Mouse (Mus musculus): ENCODE measurements around the gene Ednra. TPM values are rescaled to one million over a fixed set of nuclear protein-coding genes. Genes with fewer than 3 reads are reported as not detected.
"Not testable (repeated sequence)": the region's sequence is repeated elsewhere in the genome, so short reads cannot be mapped to it uniquely, and the experiment has no call there.

Ednra gene
- total RNA-seq, 2 experiments from 2014 or later = not detected

GRCm38 (mm10) chr8:77723534-77724045 is 674 bp downstream of the Ednra start:
- ATAC-seq (replicated peaks; ENCODE audit: low FRiP score, low TSS enrichment, poor library complexity, severe bottlenecking) = no peak

GRCm38 (mm10) chr8:77723018-77723417 is 1.2 kb downstream of the Ednra start:
- no peak for ATAC-seq (replicated peaks; ENCODE audit: low FRiP score, low TSS enrichment, poor library complexity, severe bottlenecking)

GRCm38 (mm10) chr8:77718933-77719332 is 5.3 kb downstream of the Ednra start:
- no peak for ATAC-seq (replicated peaks; ENCODE audit: low FRiP score, low TSS enrichment, poor library complexity, severe bottlenecking)

DNA sequence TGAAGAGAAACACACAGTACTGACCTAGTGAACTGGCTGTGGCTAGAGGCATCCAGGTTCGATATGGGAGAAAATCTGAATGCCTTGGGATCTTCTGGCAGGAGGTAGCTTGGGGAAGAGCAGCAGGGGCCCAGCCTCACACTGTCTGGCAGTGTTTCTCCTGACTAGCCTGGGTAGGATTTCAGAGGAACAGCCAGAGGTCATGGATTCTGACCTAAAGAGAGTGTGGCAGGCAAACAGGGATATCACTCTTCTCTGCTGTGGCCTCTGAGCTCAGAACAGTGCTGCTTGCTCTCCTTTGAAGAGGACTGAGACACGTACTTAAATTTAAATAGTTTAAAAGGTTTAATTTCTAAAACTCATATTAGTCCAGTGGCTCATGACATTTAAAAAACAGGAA is 7.2 kb downstream of the Ednra start:
- ATAC-seq (replicated peaks; ENCODE audit: low FRiP score, low TSS enrichment, poor library complexity, severe bottlenecking) = no peak

DNA sequence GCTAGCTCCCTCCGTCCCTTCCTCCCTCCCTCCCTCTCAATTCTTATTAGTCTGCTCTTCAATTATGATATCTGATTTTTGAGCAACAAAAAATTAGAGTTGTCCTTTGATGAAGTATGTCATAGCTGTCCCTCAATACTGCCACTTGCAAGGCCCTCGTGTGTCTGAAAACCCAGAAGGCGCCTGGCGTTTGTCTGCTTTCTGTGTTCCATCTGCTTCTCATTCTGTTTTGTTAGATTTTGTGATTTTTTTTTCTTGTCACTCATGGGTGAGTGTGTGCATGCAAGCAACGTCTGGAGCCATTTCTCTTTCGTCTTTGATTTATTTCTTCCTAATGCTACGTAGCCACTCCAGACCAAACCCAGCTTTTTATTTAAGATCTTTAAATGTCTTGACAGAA is 9.8 kb downstream of the Ednra start:
- ATAC-seq (replicated peaks; ENCODE audit: low FRiP score, low TSS enrichment, poor library complexity, severe bottlenecking) = no peak

GRCm38 (mm10) chr8:77713688-77714087 is 10.6 kb downstream of the Ednra start:
- no peak for ATAC-seq (replicated peaks; ENCODE audit: low FRiP score, low TSS enrichment, poor library complexity, severe bottlenecking)

DNA sequence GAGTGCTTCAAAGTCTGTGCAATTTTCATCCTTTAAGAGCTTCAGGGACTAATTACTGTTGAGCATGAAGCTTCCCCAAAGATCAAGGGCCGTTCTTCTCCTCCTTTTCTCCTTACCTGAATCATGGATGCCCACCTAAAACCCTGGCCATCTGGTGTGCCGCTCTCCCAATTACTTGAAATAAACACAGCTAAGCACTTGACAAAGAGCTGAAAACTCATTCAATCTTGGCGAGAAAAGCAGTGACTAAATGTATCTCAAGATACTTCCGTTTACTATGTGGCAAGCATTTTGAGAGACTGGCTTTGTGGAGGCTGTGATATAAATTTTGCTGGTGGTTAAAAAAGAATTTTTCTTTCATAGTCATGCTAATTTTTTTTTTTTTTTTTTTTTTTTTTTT is 19.5 kb downstream of the Ednra start:
- no peak for ATAC-seq (replicated peaks; ENCODE audit: low FRiP score, low TSS enrichment, poor library complexity, severe bottlenecking)

GRCm38 (mm10) chr8:77698028-77698427 is 26.2 kb downstream of the Ednra start:
- ATAC-seq (replicated peaks; ENCODE audit: low FRiP score, low TSS enrichment, poor library complexity, severe bottlenecking) = no peak

- ATAC-seq (replicated peaks; ENCODE audit: low FRiP score, low TSS enrichment, poor library complexity, severe bottlenecking) = no peak
Observed at GRCm38 (mm10) chr8:77696182-77696581, 28.1 kb downstream of the Ednra start.

- ATAC-seq (replicated peaks; ENCODE audit: low FRiP score, low TSS enrichment, poor library complexity, severe bottlenecking) = no peak
Observed at GRCm38 (mm10) chr8:77695486-77696058, 28.7 kb downstream of the Ednra start.

GRCm38 (mm10) chr8:77695070-77695469 is 29.2 kb downstream of the Ednra start:
- no peak for ATAC-seq (replicated peaks; ENCODE audit: low FRiP score, low TSS enrichment, poor library complexity, severe bottlenecking)

GRCm38 (mm10) chr8:77694588-77694987 is 29.7 kb downstream of the Ednra start:
- no peak for ATAC-seq (replicated peaks; ENCODE audit: low FRiP score, low TSS enrichment, poor library complexity, severe bottlenecking)

GRCm38 (mm10) chr8:77689421-77690059 is 34.7 kb downstream of the Ednra start:
- ATAC-seq (replicated peaks; ENCODE audit: low FRiP score, low TSS enrichment, poor library complexity, severe bottlenecking) = not testable (repeated sequence)

DNA sequence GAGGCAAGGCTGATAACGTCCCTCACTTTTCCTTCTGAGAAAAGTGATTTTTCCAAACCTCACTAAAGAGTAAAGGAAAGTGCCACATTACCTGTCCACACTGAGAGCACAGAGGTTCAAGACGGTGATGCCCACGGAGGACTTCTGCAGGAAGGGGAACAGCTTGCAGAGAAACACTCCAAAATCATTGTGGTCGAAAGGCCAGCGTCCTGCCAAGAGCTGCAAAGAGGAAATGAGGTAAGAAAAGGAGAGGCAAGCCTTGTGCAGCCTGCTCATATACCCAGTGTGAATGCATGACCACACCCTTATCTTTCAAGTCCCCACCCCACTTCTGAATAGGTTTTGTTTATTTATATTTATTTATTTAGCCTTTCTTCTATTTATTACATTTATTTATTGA is 35.3 kb downstream of the Ednra start:
- no peak for ATAC-seq (replicated peaks; ENCODE audit: low FRiP score, low TSS enrichment, poor library complexity, severe bottlenecking)

DNA sequence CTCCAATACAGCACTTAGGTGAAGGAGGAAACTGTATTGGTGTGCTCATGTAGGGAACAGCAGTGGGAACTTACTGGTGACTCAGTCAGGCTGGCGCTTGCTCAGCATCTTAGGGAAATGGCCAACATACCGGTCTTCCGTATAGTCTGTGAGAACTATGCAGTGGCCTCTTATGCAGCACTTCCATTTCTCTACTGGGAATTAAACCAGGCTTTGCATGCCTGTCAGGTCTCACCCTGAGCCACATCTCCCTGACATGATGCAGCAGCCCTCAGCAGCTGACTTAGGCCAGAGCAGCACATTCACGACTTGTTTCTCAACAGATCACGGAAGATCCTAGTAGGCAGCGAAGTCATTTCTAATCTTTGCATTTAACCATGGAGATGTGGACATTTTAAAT is 39.9 kb downstream of the Ednra start:
- no peak for ATAC-seq (replicated peaks; ENCODE audit: low FRiP score, low TSS enrichment, poor library complexity, severe bottlenecking)

- ATAC-seq (replicated peaks; ENCODE audit: low FRiP score, low TSS enrichment, poor library complexity, severe bottlenecking) = no peak
Observed at GRCm38 (mm10) chr8:77683356-77684106, 40.7 kb downstream of the Ednra start.

DNA sequence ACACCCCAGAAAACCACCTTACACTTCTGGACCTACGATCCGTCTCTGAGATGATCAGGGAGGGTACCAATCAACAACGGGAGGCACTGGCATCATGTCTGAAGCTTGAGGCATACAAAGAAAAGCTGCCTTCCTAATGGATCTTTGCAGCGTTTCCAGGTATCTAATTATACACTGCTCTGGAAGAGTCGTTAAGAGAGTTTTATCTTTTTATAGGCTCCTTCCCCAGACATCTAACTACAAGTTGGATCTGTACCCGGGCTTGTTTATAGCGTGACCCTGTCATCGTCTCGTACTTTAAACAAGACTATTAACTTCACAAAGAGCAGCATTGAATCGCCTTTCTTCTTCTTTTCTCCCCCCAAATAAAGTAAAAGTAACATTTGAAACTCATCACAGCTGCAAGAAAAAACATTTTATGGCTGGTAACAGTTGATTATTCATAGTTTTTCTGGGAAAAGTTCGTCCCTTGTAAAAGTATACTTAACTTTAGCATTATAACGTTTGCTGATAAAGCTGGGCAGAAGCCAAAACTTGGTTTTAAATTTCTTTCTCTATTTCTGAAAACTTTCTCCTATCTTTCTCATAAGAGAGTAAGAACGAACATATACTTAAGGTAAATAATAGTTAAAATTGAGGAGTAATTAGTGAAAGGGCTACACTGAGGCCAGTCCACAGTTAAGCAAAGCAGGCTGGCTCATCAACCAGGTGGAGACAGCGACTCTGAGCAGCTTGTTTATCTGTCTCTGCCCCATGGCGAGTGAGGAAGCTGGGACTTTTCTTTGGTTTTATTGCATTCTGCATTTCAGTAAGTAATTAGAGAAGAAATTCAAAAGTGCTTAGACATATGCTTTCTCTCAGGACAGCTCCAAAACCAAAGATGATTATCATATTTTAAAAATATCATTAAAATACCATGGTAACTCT is 42.0 kb downstream of the Ednra start:
- no peak for ATAC-seq (replicated peaks; ENCODE audit: low FRiP score, low TSS enrichment, poor library complexity, severe bottlenecking)

- no peak for ATAC-seq (replicated peaks; ENCODE audit: low FRiP score, low TSS enrichment, poor library complexity, severe bottlenecking)
Observed at GRCm38 (mm10) chr8:77672036-77672435, 52.2 kb downstream of the Ednra start.

DNA sequence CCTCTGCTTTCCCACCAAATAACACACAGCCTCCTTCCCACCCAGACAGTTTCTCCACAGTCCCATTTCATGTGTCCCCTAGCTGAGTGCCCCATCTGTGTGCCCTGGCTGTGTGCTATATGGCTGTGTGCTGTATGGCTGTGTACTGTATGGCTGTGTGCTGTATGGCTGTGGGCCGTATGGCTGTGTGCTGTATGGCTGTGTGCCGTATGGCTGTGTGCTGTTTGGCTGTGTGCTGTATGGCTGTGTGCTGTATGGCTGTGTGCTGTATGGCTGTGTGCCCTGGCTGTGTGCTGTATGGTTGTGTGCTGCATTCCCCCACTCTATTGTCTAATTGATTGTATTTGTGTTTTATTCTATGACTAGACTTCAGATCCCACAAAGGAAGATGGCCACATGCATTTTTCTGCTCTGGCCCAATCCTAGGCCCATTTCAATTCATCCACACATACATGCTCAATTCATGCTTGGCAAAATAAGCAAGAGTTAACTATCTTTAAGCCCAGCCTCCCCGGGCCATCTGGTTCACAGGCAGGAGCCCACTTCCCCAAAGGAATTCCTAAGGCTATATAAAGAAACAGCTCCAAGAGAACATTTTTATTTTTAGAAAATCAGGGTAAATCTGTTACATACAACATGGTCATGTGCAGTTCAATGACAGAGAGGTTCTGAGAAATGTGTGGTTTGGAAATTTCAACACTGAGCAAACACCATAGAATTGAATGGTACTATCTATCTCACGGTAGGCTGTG is 53.5 kb downstream of the Ednra start:
- no peak for ATAC-seq (replicated peaks; ENCODE audit: low FRiP score, low TSS enrichment, poor library complexity, severe bottlenecking)

All from megakaryocyte-erythroid progenitor cell, adult 5-6 weeks (primary cell).